Comparison of ENCODE assay signal across 8 mouse cellular contexts in genomic region chr6:137209992-137210391, GRCm38 (mm10). TPM values are rescaled to one million over a fixed set of nuclear protein-coding genes. Genes with fewer than 3 reads are reported as not detected.
DNase-seq lines count a peak whose midpoint lies in the region; ATAC-seq and TF ChIP-seq lines count a peak whose summit lies in the region.

No protein-coding gene starts in this region.

- H3K4me1 ChIP-seq in liver, adult 2 months (ENCODE audit: control insufficient read depth, insufficient read depth, low read length): no peaks in the 10 kb centered on the region
- no peaks in the 10 kb centered on the region for H3K4me1 ChIP-seq in liver, embryonic 12.5 days

- no peaks in the 10 kb centered on the region for H3K9me3 ChIP-seq in liver, embryonic 12.5 days (replicated peaks)

- no peak for TF ChIP-seq CTCF in liver, adult 2 months (IDR thresholded peaks at IDR 0.05; ENCODE audit: low read depth, low read length)
- no peak for TF ChIP-seq CTCF in layer of hippocampus, adult 2 months (conservative IDR thresholded peaks at IDR 0.05)

- intact Hi-C loops in gastrocnemius, postnatal 36 days (cut with DNase I): loop anchor here (5.0 to 10.0 kb wide), 2 partner anchors 185 to 512 kb away; no protein-coding TSS in a partner anchor

- H3K9ac ChIP-seq in liver, adult 2 months (ENCODE audit: low read depth, low read length): no peak overlapping the region
- no peak overlapping the region for H3K9ac ChIP-seq in liver, embryonic 12.5 days

- no peak overlapping the region for H3K27ac ChIP-seq in liver, adult 2 months (replicated peaks; ENCODE audit: insufficient read depth, low read depth, low read length)
- no peak overlapping the region for H3K27ac ChIP-seq in liver, embryonic 12.5 days
- H3K27ac ChIP-seq in layer of hippocampus, adult 2 months: no peak overlapping the region

- no peaks in the 10 kb centered on the region for H3K79me2 ChIP-seq in liver, adult 2 months (ENCODE audit: control insufficient read depth, insufficient read depth, low read length)

- no peaks in the 10 kb centered on the region for H3K27me3 ChIP-seq in liver, adult 2 months (ENCODE audit: control insufficient read depth, insufficient read depth, low read length)
- H3K27me3 ChIP-seq in liver, embryonic 12.5 days (replicated peaks): no peaks in the 10 kb centered on the region

- H3K36me3 ChIP-seq in liver, adult 2 months (ENCODE audit: control insufficient read depth, insufficient read depth, low read length): no peaks in the 10 kb centered on the region
- no peaks in the 10 kb centered on the region for H3K36me3 ChIP-seq in liver, embryonic 12.5 days

- 52% methylated on average over 8 of the region's 8 CpGs for WGBS in liver, adult 2 months
- WGBS in liver, embryonic 12.5 days (ENCODE audit: insufficient replicate concordance): 69% methylated on average over 8 of the region's 8 CpGs

- no peak overlapping the region for H3K4me3 ChIP-seq in liver, adult 2 months (ENCODE audit: insufficient read depth, low read depth, low read length)
- no peak overlapping the region for H3K4me3 ChIP-seq in liver, embryonic 12.5 days
- H3K4me3 ChIP-seq in layer of hippocampus, adult 2 months: no peak overlapping the region

- ATAC-seq in liver, embryonic 12.5 days: no peak
- ATAC-seq in erythroblast, adult 5-6 weeks (replicated peaks; ENCODE audit: low FRiP score, poor library complexity, severe bottlenecking): no peak

- no peak overlapping the region for H3K4me2 ChIP-seq in liver, embryonic 12.5 days

- DNase-seq in liver, adult 2 months (ENCODE audit: extremely low read depth, low read depth, low spot score): peak; percentile 63
- DNase-seq in cerebellum, adult 18-20 months: peak; percentile 45 to 58
- DNase-seq in gastrocnemius, postnatal 36 days: peak; percentile 15 to 23
- peak; percentile 44 to 52 for DNase-seq in layer of hippocampus, adult 2 months (ENCODE audit: low spot score in 2 of 2)
- peak; percentile 39 for DNase-seq in right cerebral cortex, adult 18-20 months
- DNase-seq in thymus, postnatal 14 days: no peak

- TF ChIP-seq POLR2A in liver, adult 2 months (IDR thresholded peaks at IDR 0.05; ENCODE audit: extremely low read depth, insufficient read depth, low read length): no peak

RNA-seq across cellular contexts. Expression of gene Rerg, which starts 39.7 kb away (rescaled TPM):
- total RNA-seq in liver, adult 2 months (2014; rRNA removed): 2.2 and 2.8 TPM in 2 replicates
- polyA plus RNA-seq in liver, adult 2 months (2012; rRNA removed): 1.3 and 2.2 TPM in 2 replicates
- polyA plus RNA-seq in liver, embryonic 12.5 days (2016; fragmentation: Nextera tagmentation; extraction: Ambion mirVana): 2.8 and 3.0 TPM in 2 replicates
- 1 to 10 TPM; 1.1 to 1.6 TPM for total RNA-seq in gastrocnemius, postnatal 36 days (2021)
- total RNA-seq in layer of hippocampus, adult 2 months (2021): 10 to 100 TPM; 36.9 to 41.8 TPM
- 0.42 TPM in 1 of 2 replicates, not detected in the other for total RNA-seq in erythroblast, adult 5-6 weeks (2015; ENCODE audit: low replicate concordance)
- not detected in 2 replicates for total RNA-seq in erythroblast, adult 5-6 weeks (2017; ENCODE audit: low replicate concordance)

RNA-seq across cellular contexts. Expression of gene Ptpro, which starts 42.1 kb away (rescaled TPM):
- 0.65 and 1.3 TPM in 2 replicates for total RNA-seq in liver, adult 2 months (2014; rRNA removed)
- polyA plus RNA-seq in liver, adult 2 months (2012; rRNA removed): 0.24 and 0.51 TPM in 2 replicates
- 0.49 and 0.51 TPM in 2 replicates for polyA plus RNA-seq in liver, embryonic 12.5 days (2016; fragmentation: Nextera tagmentation; extraction: Ambion mirVana)
- total RNA-seq in gastrocnemius, postnatal 36 days (2021): under 1 TPM; 0.20 to 0.67 TPM
- total RNA-seq in layer of hippocampus, adult 2 months (2021): 10 to 100 TPM; 43.6 to 45.4 TPM
- total RNA-seq in erythroblast, adult 5-6 weeks (2015; ENCODE audit: low replicate concordance): 5.4 and 5.6 TPM in 2 replicates
- 5.4 and 21.3 TPM in 2 replicates for total RNA-seq in erythroblast, adult 5-6 weeks (2017; ENCODE audit: low replicate concordance)
